Mouse (Mus musculus) midbrain, embryonic 15.5 days (tissue): ENCODE measurements around the gene Fam174a. TPM values are rescaled to one million over a fixed set of nuclear protein-coding genes. Genes with fewer than 3 reads are reported as not detected.

Experiments
- ATAC-seq: fragments of 200-750 bp; cut with Nextera tagmentation; replicated peaks from 2 replicates; pipeline ENCODE4 v1.8.0; 2017; ENCODE audit warnings: moderate TSS enrichment
- H3K27ac ChIP-seq: fragments of 300-500 bp; sonication (generic); 2 replicates; pipeline ENCODE4 v1.5.1; 2015; ENCODE audit warnings: mild to moderate bottlenecking, inconsistent platforms
- H3K27me3 ChIP-seq: fragments of 300-500 bp; sonication (generic); replicated peaks from 2 replicates; pipeline ENCODE4 v1.6.1; 2015; ENCODE audit warnings: inconsistent platforms
- H3K36me3 ChIP-seq: fragments of 300-500 bp; sonication (generic); replicated peaks from 2 replicates; pipeline ENCODE4 v1.6.1; 2015; ENCODE audit warnings: inconsistent platforms
- H3K4me1 ChIP-seq: fragments of 300-500 bp; sonication (generic); 2 replicates; pipeline ENCODE4 v1.6.1; 2015; ENCODE audit warnings: inconsistent platforms
- H3K4me2 ChIP-seq: fragments of 300-500 bp; sonication (generic); 2 replicates; pipeline ENCODE4 v1.6.1; 2015; ENCODE audit warnings: inconsistent platforms, mild to moderate bottlenecking, moderate library complexity
- H3K4me3 ChIP-seq: fragments of 300-500 bp; sonication (generic); 2 replicates; pipeline ENCODE4 v1.5.1; 2015; ENCODE audit warnings: mild to moderate bottlenecking, inconsistent platforms
- H3K9ac ChIP-seq: fragments of 300-500 bp; sonication (generic); 2 replicates; pipeline ENCODE4 v1.6.1; 2015; ENCODE audit warnings: mild to moderate bottlenecking, inconsistent platforms
- H3K9me3 ChIP-seq: fragments of 300-500 bp; sonication (generic); 2 replicates; pipeline ENCODE4 v1.6.1; 2016; ENCODE audit warnings: inconsistent platforms
- WGBS: fragments of 180-500 bp; shearing (Covaris S2); methylation state at CpG from one replicate; pipeline ENCODE4 v1.1.7; 2015; ENCODE audit warnings: mixed read lengths; 5-methylcytosine and 5-hydroxymethylcytosine counted together
- polyA plus RNA-seq: library from polyadenylated mRNA; unstranded; fragments of >200 nt; fragmentation: Nextera tagmentation; extraction: Ambion mirVana; gene quantifications from 2 replicates; pipeline ENCODE4 v1.2.1, GENCODE M21; 2015

Gene Fam174a
- 23.6 and 24.9 TPM in 2 replicates for polyA plus RNA-seq

DNA sequence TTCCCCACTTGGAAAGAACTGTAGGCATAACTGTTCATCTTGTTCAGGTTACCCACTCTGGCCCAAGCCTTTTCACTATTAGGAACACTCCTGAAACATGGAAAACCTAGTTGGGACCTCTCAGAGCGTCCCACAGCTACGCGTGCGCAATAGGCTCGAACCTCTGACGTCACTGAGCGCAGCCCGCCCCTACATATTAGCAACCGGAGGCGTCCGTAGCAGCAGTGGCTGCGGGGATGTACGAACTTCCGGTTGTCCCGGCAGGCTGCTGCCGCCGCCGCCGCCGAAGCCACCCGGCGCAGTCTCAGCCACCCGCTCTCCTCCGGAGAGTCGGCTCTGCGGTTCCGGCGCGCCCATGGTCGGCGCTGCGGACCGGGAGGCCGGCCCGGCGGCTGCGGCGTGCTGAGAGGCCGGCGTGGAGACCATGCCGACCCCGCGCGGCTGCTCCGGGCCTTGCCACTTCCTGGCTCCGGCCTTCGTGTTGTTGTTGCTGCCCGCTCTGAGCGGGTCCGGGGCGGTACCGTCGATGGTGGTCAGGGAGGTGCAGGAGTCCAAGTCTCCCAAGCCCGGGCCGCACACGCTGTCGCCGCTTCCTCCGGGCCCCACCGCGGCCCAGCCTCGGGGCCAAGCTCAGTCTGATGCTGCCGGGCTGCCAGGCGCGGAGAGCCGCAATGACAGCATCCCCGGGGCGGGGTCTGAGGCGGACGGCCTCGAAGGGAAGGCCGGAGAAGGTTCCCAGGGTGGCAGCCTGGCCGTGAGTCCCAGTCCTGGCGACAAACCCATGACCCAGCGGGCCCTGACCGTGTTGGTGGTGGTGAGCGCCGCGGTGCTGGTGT lies at the start of gene Fam174a:
Fam174a (plus strand) TSS at position 231 of the 836 bp plus-strand sequence.
- peak within 1 kb of the TSS; percentile 85 for H3K27ac ChIP-seq
- under 1% methylated on average over 79 of the region's 79 CpGs for WGBS
- peak within 1 kb of the TSS; percentile 97 for H3K9ac ChIP-seq
- no peaks in the 10 kb centered on the region for H3K36me3 ChIP-seq
- no peaks in the 10 kb centered on the region for H3K9me3 ChIP-seq
- no peaks in the 10 kb centered on the region for H3K27me3 ChIP-seq
- peak within 1 kb of the TSS; percentile 95 for H3K4me2 ChIP-seq
- H3K4me1 ChIP-seq: peaks cover 20% of the 10 kb centered on the region
- ATAC-seq: peak; percentile 100
- H3K4me3 ChIP-seq: peak within 1 kb of the TSS; percentile 98

DNA sequence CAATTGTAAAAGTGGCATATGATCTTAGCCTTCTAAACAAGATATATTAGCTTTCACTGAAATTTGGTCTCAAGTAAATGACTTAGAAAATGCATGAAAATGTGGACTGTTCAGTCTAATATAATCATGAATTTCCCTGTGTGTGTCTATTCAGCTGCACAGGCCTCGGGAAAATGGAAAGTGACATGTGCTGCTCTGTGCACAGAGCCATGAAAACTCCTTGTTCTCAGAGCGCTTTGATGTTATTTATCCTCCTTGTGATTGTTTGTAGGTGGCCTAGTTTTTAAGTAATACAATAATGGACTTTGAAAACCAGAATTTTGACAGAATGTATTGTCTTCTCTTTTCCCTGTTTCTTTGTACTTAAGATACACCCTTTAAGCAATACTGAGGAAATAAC lies 49.6 kb upstream of the Fam174a start:
- Histone ChIP-seq H3K4me3 (no peak overlapping the region), H3K27me3 (no peaks in the 10 kb centered on the region), H3K27ac (no peak overlapping the region), H3K9me3 (no peaks in the 10 kb centered on the region), H3K9ac (no peak overlapping the region), H3K4me1 (no peaks in the 10 kb centered on the region), H3K36me3 (no peaks in the 10 kb centered on the region), H3K4me2 (no peak overlapping the region)
- ATAC-seq: peak; percentile 75
- 14% methylated on average over 2 of the region's 2 CpGs for WGBS

DNA sequence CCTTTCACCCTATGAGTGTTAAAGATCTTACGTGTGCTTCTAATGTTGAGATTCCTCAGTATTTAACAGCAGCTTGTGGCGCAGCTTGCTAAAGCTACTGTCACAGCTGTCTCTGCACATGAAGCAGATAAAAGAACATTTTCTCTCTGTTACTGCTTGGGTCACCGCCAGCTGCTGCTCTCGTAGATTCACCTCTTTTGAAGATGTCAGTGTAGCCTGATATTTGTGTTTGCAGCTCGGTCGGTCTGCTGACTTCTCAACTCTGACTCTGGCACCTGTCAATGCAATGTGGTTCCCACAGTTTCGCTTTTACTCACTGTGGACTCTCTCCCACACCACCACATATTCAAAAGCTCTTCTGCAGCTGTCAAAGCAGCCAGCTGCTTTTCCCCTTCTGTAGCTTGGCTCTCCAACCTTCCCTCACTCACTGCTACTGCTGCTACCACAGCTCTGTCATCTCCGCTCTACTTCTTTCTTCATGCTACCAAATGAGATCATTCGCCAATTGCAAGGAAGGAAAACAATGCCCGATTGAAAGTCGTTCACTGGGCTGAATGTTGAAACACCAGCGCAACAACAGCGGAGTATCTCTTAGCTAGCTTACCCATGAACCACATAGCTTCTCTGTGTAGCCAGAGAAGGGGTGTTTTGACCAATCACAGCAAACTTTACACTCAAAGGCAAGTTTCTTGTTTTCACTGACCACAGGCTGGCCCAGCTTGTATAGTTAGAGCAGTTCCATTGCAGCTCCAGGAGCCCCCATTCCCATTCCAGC lies 45.3 kb upstream of the Fam174a start:
- no peaks in the 10 kb centered on the region for H3K36me3 ChIP-seq
- no peaks in the 10 kb centered on the region for H3K4me1 ChIP-seq
- ATAC-seq: peak; percentile 84
- H3K4me2 ChIP-seq: peak overlapping the region; percentile 13; the same call in 1 of the 2 replicates
- H3K4me3 ChIP-seq: no peak overlapping the region
- H3K27me3 ChIP-seq: no peaks in the 10 kb centered on the region
- H3K27ac ChIP-seq: 0 out of 2 replicates have a peak overlapping the region, but pooled peaks have one; percentile 7
- WGBS: 61% methylated on average over 13 of the region's 13 CpGs
- H3K9ac ChIP-seq: no peak overlapping the region
- no peaks in the 10 kb centered on the region for H3K9me3 ChIP-seq

- no peak for ATAC-seq
- H3K4me2 ChIP-seq: no peak overlapping the region
- WGBS: 25% methylated on average over 1 of the region's 1 CpGs
These were observed 40.1 kb upstream of the Fam174a start for GRCm38 (mm10) chr1:95273321-95273720.

GRCm38 (mm10) chr1:95308324-95308723 lies 5.1 kb upstream of the Fam174a start:
- Histone ChIP-seq H3K4me1 (0 out of 2 replicates have a peak, but pooled peaks cover 3% of the 10 kb centered on the region), H3K36me3 (no peaks in the 10 kb centered on the region), H3K9ac (no peak overlapping the region), H3K27ac (no peak overlapping the region), H3K27me3 (no peaks in the 10 kb centered on the region), H3K4me3 (no peak overlapping the region), H3K9me3 (no peaks in the 10 kb centered on the region), H3K4me2 (no peak overlapping the region)
- WGBS: 84% methylated on average over 5 of the region's 5 CpGs
- no peak for ATAC-seq

More at GRCm38 (mm10) chr1:95273321-95273720, 40.1 kb upstream of the Fam174a start:
- Histone ChIP-seq H3K9me3 (no peaks in the 10 kb centered on the region), H3K27ac (no peak overlapping the region), H3K27me3 (no peaks in the 10 kb centered on the region), H3K36me3 (no peaks in the 10 kb centered on the region), H3K9ac (no peak overlapping the region), H3K4me3 (no peak overlapping the region), H3K4me1 (no peaks in the 10 kb centered on the region)

GRCm38 (mm10) chr1:95314229-95314555 lies 769 bp downstream of the Fam174a start:
- Histone ChIP-seq H3K4me3 (peak overlapping the region; percentile 98), H3K9ac (peak overlapping the region; percentile 97), H3K36me3 (no peaks in the 10 kb centered on the region), H3K4me2 (peak overlapping the region; percentile 95), H3K27me3 (no peaks in the 10 kb centered on the region), H3K27ac (peak overlapping the region; percentile 85), H3K4me1 (peaks cover 20% of the 10 kb centered on the region), H3K9me3 (no peaks in the 10 kb centered on the region)
- WGBS: 1% methylated on average over 6 of the region's 6 CpGs
- no peak for ATAC-seq

DNA sequence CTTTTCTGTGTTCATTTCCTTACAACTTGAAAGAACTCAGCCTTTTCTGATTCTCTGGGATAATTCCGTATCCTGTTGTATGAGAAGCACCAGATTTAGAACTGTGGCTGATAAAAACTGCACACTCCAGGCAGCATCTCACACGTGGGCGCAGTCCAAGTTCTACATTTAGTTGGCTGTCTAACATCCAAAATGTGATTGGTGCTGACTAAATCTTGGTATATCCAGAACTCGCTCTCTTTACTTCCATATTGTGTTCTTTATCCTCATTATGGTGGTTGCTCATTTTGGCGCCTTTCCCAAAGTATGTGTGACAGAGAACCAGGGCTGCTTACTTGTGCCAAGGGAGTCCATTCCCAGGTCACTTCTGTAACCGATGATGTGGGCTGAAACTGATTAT lies 2.6 kb downstream of the Fam174a start:
- Histone ChIP-seq H3K4me2 (no peak overlapping the region), H3K9ac (no peak overlapping the region), H3K9me3 (no peaks in the 10 kb centered on the region), H3K4me1 (peaks cover 20% of the 10 kb centered on the region), H3K36me3 (no peaks in the 10 kb centered on the region), H3K27me3 (no peaks in the 10 kb centered on the region), H3K4me3 (no peak overlapping the region), H3K27ac (no peak overlapping the region)
- no peak for ATAC-seq
- 80% methylated on average over 6 of the region's 6 CpGs for WGBS

DNA sequence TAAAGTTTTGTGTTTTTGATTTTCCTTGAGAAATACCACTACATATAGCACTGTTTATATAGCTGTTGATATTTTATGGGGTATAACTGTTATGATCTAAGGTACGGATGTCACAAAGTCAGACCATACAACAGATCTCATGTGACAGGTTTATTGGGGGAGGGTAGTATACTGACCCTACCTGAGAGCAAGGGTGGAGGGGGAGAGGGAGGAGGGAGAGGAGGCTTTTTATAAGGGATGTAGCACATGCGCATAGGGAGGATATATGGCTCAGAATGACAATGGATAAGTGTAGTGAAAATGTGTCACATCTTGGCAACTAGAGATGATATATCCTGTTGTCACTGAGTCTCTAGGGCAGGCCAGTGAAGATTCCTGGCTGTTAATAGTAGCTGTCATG lies 8.8 kb downstream of the Fam174a start:
- 95% methylated on average over 2 of the region's 2 CpGs for WGBS
- H3K4me2 ChIP-seq: no peak overlapping the region
- H3K9me3 ChIP-seq: no peaks in the 10 kb centered on the region
- H3K4me3 ChIP-seq: no peak overlapping the region
- H3K27ac ChIP-seq: no peak overlapping the region
- H3K36me3 ChIP-seq: 0 out of 2 replicates have a peak, but pooled peaks cover 12% of the 10 kb centered on the region
- H3K9ac ChIP-seq: no peak overlapping the region
- no peaks in the 10 kb centered on the region for H3K4me1 ChIP-seq
- no peak for ATAC-seq
- H3K27me3 ChIP-seq: no peaks in the 10 kb centered on the region

- Histone ChIP-seq H3K27me3 (no peaks in the 10 kb centered on the region), H3K4me1 (no peaks in the 10 kb centered on the region), H3K9ac (no peak overlapping the region), H3K4me3 (no peak overlapping the region), H3K36me3 (0 out of 2 replicates have a peak, but pooled peaks cover 12% of the 10 kb centered on the region), H3K4me2 (no peak overlapping the region), H3K9me3 (no peaks in the 10 kb centered on the region), H3K27ac (no peak overlapping the region)
- ATAC-seq: no peak
- WGBS: 88% methylated on average over 7 of the region's 7 CpGs
These were observed 9.6 kb downstream of the Fam174a start for GRCm38 (mm10) chr1:95323004-95323403.

DNA sequence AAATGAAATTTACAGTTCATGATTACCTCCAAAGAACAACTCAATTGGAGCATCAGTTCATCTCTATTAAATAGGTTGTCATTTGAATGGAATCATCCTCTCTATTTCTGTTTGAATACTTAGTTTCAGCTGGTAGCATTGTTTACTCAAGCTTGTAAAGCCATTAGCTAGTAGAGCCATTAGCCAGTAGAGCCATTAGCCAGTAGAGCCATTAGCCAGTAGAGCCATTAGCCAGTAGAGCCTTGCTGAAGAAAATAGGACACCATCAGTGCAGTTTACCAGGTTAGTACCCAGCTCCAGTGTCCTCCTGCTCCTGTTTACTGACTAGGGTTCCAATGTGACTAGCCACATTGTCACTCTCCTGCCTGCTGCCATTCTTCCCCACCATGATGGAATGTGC lies 13.4 kb downstream of the Fam174a start:
- H3K27me3 ChIP-seq: no peaks in the 10 kb centered on the region
- no peak overlapping the region for H3K4me2 ChIP-seq
- no peak for ATAC-seq
- no peak overlapping the region for H3K27ac ChIP-seq
- H3K9me3 ChIP-seq: no peaks in the 10 kb centered on the region
- 0 out of 2 replicates have a peak, but pooled peaks cover 12% of the 10 kb centered on the region for H3K36me3 ChIP-seq
- no peaks in the 10 kb centered on the region for H3K4me1 ChIP-seq
- H3K4me3 ChIP-seq: no peak overlapping the region
- H3K9ac ChIP-seq: no peak overlapping the region

- no peaks in the 10 kb centered on the region for H3K36me3 ChIP-seq
- no peak overlapping the region for H3K4me2 ChIP-seq
- no peaks in the 10 kb centered on the region for H3K4me1 ChIP-seq
- H3K9me3 ChIP-seq: no peaks in the 10 kb centered on the region
- no peaks in the 10 kb centered on the region for H3K27me3 ChIP-seq
- no peak overlapping the region for H3K27ac ChIP-seq
- no peak overlapping the region for H3K4me3 ChIP-seq
- ATAC-seq: no peak
- no peak overlapping the region for H3K9ac ChIP-seq
These were observed 26.2 kb downstream of the Fam174a start for GRCm38 (mm10) chr1:95339618-95340017.

DNA sequence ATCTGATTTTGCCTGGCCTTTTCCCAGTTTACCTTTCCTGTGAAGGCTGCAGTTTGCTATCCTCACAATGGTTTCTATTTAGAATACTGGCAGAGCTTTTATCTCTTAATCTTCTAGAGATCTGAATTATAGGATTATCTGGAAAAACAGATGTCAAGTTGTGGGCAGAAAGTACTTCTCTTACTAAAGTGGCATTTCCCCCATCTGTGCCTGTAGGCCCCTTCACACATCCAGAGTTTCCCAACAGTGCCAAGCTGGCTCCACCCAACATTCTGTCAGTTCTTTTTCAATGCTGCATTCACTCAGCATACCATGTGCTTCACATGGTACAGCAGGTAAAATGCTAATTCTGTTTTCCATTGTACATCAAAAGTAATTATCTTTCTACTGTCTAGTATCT lies 28.8 kb downstream of the Fam174a start:
- no peak overlapping the region for H3K4me2 ChIP-seq
- H3K27me3 ChIP-seq: no peaks in the 10 kb centered on the region
- ATAC-seq: no peak
- H3K4me1 ChIP-seq: no peaks in the 10 kb centered on the region
- H3K36me3 ChIP-seq: no peaks in the 10 kb centered on the region
- H3K9me3 ChIP-seq: no peaks in the 10 kb centered on the region
- H3K9ac ChIP-seq: no peak overlapping the region
- no peak overlapping the region for H3K27ac ChIP-seq
- no peak overlapping the region for H3K4me3 ChIP-seq
